Mouse (Mus musculus): ENCODE measurements around the gene Nicn1.
"Not testable (repeated sequence)": the region's sequence is repeated elsewhere in the genome, so short reads cannot be mapped to it uniquely, and the experiment has no call there.

Nicn1 gene

GRCm38 (mm10) chr9:108278697-108279450 is 11.4 kb upstream of the Nicn1 start:
- peak; percentile 82 for DNase-seq (ENCODE audit: low read depth, low spot score)

- DNase-seq (ENCODE audit: low read depth, low spot score): no peak
Observed at GRCm38 (mm10) chr9:108280071-108280828, 10.0 kb upstream of the Nicn1 start.

- DNase-seq (ENCODE audit: low read depth, low spot score): peak; percentile 84
Observed at GRCm38 (mm10) chr9:108284410-108284809, 5.8 kb upstream of the Nicn1 start.

GRCm38 (mm10) chr9:108287526-108288238 is 2.5 kb upstream of the Nicn1 start:
- DNase-seq (ENCODE audit: low read depth, low spot score): peak; percentile 71

GRCm38 (mm10) chr9:108289347-108289746 is 882 bp upstream of the Nicn1 start:
- DNase-seq (ENCODE audit: low read depth, low spot score): no peak

DNA sequence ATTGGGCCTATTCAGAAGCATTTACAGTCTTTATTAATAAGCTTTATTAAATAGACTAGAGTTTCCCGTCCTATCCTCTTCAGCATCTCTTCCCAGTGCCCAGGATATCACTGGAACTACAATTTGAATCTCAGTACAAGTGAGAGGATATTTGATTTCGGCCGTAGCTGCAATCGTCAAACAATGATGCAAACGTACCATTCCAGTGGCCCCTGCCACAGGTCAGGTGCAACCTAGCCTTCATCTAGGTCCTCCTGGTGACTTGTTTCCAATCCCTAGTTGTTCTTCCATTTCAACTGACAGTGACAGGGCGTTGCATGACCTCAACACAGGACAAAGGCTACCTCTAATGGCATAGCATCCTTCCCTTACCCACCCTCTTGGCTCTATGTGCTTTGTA is 544 bp downstream of the Nicn1 start:
- DNase-seq (ENCODE audit: low read depth, low spot score): no peak

DNA sequence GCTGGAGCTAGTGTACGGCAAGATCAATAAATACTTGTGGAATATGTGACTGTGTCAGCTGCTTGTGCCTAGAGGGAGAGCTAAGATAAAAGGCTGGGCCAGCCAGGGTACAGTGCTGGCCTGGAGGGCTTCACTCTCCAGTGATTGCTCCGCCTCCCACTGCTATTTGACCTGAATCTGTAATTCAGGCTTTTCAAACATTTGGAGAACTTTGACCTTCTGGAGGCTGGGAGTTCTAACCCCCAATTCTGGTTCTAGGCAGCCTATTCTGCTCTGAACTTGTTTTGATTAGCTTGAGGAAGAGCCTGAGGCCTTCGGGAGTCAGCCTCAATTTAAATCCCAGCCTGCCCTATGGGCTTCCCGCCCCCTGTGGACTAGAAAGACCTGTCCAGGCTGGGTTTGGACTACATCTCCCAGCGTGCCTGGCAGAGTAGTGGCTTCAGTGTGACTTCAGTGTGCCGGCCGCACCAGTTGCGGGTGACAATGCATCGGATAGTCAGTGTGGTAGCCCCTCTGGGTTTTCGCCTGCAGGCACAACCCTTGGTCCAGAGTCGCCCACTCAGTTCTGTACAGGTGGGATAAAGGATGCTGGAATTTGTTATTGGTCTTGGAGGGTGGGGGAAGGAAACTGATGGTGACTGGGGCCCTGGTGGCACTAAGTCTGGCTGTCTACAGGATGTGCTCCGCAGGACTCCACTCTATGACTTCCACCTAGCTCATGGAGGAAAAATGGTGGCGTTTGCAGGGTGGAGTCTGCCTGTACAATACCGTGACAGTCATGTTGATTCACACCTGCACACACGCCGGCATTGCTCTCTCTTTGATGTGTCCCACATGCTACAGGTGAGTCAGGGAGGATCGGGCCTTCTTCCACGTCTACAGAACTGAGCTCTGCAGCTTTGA is 6.5 kb downstream of the Nicn1 start, which contains the start of gene Amt:
Gene Amt, plus strand, starts transcription at position 401 of the 903 bp plus-strand sequence.
- peak; percentile 99 for DNase-seq (ENCODE audit: low read depth, low spot score)

DNA sequence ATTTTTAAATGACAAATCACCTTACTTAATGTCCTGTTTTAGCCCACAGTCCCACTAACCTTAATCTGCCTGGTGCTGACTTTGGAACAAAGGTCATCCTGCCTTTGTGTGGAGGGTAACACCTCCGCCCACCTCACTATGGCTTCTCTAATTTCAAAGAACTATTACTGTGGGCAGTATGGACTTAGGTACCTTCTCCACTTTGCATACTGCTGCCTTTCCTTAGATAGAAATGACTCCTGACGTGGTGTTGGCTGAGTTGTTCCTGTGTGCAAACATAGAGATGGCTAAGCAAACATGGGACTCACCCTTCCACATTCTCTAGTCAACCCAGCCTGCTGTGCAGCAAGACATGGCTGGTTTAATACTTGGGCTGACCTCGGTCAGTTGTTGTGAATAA is 11.6 kb downstream of the Nicn1 start:
- DNase-seq (ENCODE audit: low read depth, low spot score): peak; percentile 73

DNA sequence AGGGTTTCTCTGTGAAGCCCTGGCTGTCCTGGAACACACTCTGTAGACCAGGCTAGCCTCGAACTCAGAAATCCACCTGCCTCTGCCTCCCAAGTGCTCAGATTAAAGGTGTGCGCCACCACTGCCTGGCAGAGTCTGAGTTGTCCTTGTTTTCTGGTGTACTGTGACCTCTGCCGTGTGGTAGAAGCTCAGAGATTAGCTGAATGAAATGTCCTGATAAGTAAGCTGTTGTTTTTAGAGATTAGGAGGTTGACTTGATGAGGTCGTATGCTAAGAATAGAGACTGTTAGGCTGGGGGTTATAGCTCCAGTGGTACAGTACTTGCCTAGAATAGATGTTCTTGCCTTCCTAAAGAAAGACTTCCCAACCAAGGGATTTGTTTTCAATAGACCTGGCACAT is 14.5 kb downstream of the Nicn1 start:
- DNase-seq (ENCODE audit: low read depth, low spot score): no peak

GRCm38 (mm10) chr9:108305170-108305569 is 14.9 kb downstream of the Nicn1 start:
- no peak for DNase-seq (ENCODE audit: low read depth, low spot score)

GRCm38 (mm10) chr9:108305629-108306520 is 15.6 kb downstream of the Nicn1 start, which contains the start of the genes Rhoa and Tcta:
TSS of gene Rhoa (plus strand) at chr9:108306129.
TSS of gene Tcta (minus strand) at chr9:108306160.
- peak; percentile 100 for DNase-seq (ENCODE audit: low read depth, low spot score)

GRCm38 (mm10) chr9:108306571-108306980 is 16.3 kb downstream of the Nicn1 start:
- peak; percentile 90 for DNase-seq (ENCODE audit: low read depth, low spot score)

- DNase-seq (ENCODE audit: low read depth, low spot score): no peak
Observed at GRCm38 (mm10) chr9:108307021-108307807, 17.0 kb downstream of the Nicn1 start.

DNA sequence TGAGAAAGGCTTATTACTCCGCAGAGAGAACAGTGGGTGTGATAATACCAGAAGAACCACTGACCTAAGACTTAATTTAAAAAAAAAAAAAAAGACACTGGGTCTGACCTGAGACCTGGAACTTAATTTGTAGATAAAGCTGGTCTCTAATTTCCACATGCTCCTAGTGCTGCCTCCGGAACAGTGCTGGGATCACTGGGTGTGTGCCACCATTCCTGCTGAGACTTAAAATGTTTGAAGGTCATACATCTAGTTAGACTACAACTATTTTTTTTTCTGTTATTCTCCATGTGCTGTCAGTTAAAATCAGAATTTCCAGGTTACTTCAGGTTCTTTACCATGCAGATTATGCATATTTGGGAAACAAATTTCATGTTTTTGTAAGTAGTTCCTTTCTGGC is 17.9 kb downstream of the Nicn1 start:
- DNase-seq (ENCODE audit: low read depth, low spot score): no peak

DNA sequence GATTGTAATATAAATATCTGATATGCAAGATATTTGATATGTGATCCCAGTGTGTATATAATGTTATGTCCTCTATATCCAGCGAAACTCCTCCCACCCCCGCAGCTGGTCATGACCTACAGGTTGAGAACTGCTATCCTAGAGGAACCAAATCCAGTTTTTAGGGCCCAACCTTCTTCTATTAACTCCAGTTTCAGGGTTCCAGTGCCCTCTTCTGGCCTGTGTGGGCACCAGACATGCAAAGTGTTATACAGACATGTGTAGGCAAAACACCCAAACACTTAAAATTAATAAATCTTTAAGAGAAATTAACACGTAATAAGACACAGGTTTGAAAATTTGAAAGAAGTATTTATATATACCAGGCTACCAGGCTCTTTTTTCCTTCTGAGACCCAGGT is 27.3 kb downstream of the Nicn1 start:
- peak; percentile 27 for DNase-seq (ENCODE audit: low read depth, low spot score)

- DNase-seq (ENCODE audit: low read depth, low spot score): no peak
Observed at GRCm38 (mm10) chr9:108318462-108318861, 28.2 kb downstream of the Nicn1 start.

DNA sequence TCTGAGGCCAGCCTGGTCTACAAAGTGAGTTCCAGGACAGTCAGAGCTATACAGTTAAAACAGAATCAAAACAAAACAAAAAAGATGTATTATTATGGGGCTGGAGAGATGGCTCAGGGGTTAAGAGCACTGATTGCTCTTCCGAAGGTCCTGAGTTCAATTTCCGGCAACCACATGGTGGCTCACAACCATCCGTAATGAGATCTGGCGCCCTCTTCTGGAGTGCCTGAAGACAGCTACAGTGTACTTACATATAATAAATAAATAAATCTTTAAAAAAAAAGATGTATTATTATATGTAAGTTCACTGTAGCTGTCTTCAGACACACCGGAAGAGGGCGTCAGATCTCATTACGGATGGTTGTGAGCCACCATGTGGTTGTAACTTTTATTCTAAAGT is 31.8 kb downstream of the Nicn1 start:
- not testable (repeated sequence) for DNase-seq (ENCODE audit: low read depth, low spot score)

GRCm38 (mm10) chr9:108324784-108325183 is 34.6 kb downstream of the Nicn1 start:
- DNase-seq (ENCODE audit: low read depth, low spot score): no peak

- no peak for DNase-seq (ENCODE audit: low read depth, low spot score)
Observed at GRCm38 (mm10) chr9:108325811-108326210, 35.6 kb downstream of the Nicn1 start.

All from ZHBTc4 (cell line).